Mouse (Mus musculus): ENCODE data around the gene Rgs3. TPM values are rescaled to one million over a fixed set of nuclear protein-coding genes. Genes with fewer than 3 reads are reported as not detected.

Gene Rgs3
- total and polyA plus RNA-seq, 3 experiments = not detected

DNA sequence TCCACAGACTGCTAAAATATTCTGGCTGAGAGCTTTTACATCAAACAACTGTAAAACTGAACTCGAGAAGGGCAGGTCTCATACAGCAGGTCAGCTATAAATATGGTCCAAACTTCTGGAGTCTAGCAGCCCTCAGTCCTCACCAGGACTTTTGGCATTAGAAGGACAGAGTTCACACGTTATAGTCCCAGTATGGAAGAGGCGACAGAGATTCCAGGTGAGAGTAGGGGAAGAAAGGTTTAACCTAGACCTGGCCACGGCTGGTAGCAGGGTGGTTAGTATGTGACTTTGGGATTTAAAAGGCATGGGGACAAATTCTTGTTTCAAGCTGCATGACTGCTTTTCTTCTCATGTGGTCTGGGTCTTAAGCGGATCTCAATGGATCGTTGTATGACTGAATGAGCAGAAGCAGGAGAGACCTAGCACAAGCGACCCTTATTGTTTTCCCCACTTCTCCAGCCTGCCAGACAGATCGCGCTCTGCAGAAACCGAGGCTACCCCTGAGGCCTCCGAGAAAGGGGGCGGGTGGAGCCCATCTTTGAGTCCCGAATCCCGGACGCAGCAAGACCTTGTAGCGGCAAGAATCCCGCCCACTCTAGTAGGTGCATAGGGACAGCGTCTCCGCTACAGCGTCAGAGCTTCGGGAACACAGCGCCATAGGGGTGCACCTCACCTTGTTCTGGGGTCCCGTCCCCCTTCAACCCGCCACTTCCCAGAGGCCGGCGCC lies 40.4 kb upstream of the Rgs3 start:
- H3K4me3 ChIP-seq (ENCODE audit: control insufficient read depth in 1 of 2, insufficient read depth in 1 of 2, low read depth in 2 of 2, low read length in 2 of 2) = peak overlapping the region; percentile 74 to 83
- H3K4me1 ChIP-seq (ENCODE audit: control insufficient read depth in 1 of 2, insufficient read depth in 2 of 2, low read length in 2 of 2) = peaks cover 51 to 61% of the 10 kb centered on the region in 2 experiments
- peaks cover 0 to 65% of the 10 kb centered on the region in 2 experiments; a peak in 2 of 4 replicates for H3K36me3 ChIP-seq (ENCODE audit: control insufficient read depth in 1 of 2, insufficient read depth in 2 of 2, low read length in 2 of 2)
- peak overlapping the region; percentile 92 for H3K9ac ChIP-seq (ENCODE audit: control insufficient read depth, low read depth, low read length, poor library complexity, severe bottlenecking)
- H3K79me2 ChIP-seq (ENCODE audit: control insufficient read depth, insufficient read depth, low read length, poor library complexity) = peaks cover 37% of the 10 kb centered on the region
- H3K27ac ChIP-seq (ENCODE audit: control insufficient read depth, low read depth, low read length) = peak overlapping the region; percentile 80
- DNase-seq (ENCODE audit: low read depth, low spot score) = peak; percentile 95
- no peaks in the 10 kb centered on the region for H3K27me3 ChIP-seq (ENCODE audit: control insufficient read depth in 1 of 2, insufficient read depth in 2 of 2, low read length in 2 of 2)
- H3K9me3 ChIP-seq (replicated peaks; ENCODE audit: insufficient read depth, low read length) = no peaks in the 10 kb centered on the region
- TF ChIP-seq BHLHE40 (IDR thresholded peaks at IDR 0.05; ENCODE audit: borderline replicate concordance, low read depth, low read length) (no peak), JUND (IDR thresholded peaks at IDR 0.05; ENCODE audit: low read depth, low read length) (no peak), POLR2AphosphoS5 (IDR thresholded peaks at IDR 0.05; ENCODE audit: borderline replicate concordance, low read depth, low read length) (peak; percentile 65; the same call in 1 of the 2 replicates)

DNA sequence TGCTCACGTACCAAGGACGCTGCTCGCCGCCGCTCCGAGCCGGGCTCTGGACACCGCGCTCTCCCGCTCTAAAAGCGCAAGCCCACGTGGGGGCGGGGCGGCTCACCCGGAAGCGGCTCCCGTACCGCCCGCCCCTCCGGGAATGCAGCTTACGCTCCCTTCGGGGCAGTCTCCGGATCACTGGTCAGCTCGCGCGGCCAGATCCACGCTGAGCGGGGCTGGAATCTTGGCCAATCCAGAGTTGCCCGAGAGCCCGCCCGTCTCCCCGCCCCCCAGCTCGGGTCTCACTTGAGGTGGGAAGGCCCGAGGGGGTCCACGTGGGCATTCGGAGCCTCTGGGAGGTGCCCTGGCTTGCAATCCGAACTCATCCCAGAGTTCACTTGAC lies 39.8 kb upstream of the Rgs3 start, which contains the start of gene Alad:
Alad (minus strand) TSS at position 70 of the 385 bp plus-strand sequence.
- peak; percentile 31; the same call in 1 of the 2 replicates for TF ChIP-seq POLR2AphosphoS5 (IDR thresholded peaks at IDR 0.05; ENCODE audit: borderline replicate concordance, low read depth, low read length)
- no peak for TF ChIP-seq BHLHE40 (IDR thresholded peaks at IDR 0.05; ENCODE audit: borderline replicate concordance, low read depth, low read length)
- Histone ChIP-seq H3K9me3 (replicated peaks; ENCODE audit: insufficient read depth, low read length) (no peaks in the 10 kb centered on the region), H3K36me3 (ENCODE audit: control insufficient read depth in 1 of 2, insufficient read depth in 2 of 2, low read length in 2 of 2) (peaks cover 0 to 65% of the 10 kb centered on the region in 2 experiments; a peak in 2 of 4 replicates), H3K4me3 (ENCODE audit: control insufficient read depth in 1 of 2, insufficient read depth in 1 of 2, low read depth in 2 of 2, low read length in 2 of 2) (peak within 1 kb of the TSS; percentile 74 to 83), H3K4me1 (ENCODE audit: control insufficient read depth in 1 of 2, insufficient read depth in 2 of 2, low read length in 2 of 2) (peaks cover 51 to 61% of the 10 kb centered on the region in 2 experiments), H3K27ac (ENCODE audit: control insufficient read depth, low read depth, low read length) (peak within 1 kb of the TSS; percentile 80), H3K9ac (ENCODE audit: control insufficient read depth, low read depth, low read length, poor library complexity, severe bottlenecking) (peak within 1 kb of the TSS; percentile 92), H3K27me3 (ENCODE audit: control insufficient read depth in 1 of 2, insufficient read depth in 2 of 2, low read length in 2 of 2) (no peaks in the 10 kb centered on the region), H3K79me2 (ENCODE audit: control insufficient read depth, insufficient read depth, low read length, poor library complexity) (peaks cover 43% of the 10 kb centered on the region)
- peak; percentile 97 for DNase-seq (ENCODE audit: low read depth, low spot score)

DNA sequence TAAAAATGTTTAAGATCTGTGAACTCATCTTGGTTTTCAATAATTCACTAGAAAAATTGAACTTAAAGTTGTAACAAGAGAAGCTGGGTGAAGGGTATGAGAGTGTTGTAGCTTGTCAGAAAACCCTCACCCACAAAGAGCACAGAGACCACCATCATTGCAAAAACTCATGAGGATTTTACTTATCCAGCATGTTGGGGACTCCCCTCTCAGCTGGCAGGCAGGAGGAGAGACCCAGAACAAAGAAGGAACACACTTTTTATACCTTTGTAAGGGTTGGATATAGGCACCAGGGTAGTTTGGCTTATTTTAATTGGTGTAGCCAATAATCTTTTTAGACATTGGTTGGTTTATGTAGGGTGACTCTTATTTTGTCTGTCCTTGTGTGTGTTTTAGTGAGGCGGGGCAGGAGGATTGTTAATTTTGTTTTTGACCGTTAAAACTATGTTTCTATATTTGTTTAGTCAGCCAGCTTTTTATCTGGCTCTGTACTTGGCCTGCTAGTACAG lies 38.7 kb upstream of the Rgs3 start:
- peaks cover 41 to 50% of the 10 kb centered on the region in 2 experiments for H3K4me1 ChIP-seq (ENCODE audit: control insufficient read depth in 1 of 2, insufficient read depth in 2 of 2, low read length in 2 of 2)
- H3K4me3 ChIP-seq (ENCODE audit: control insufficient read depth in 1 of 2, insufficient read depth in 1 of 2, low read depth in 2 of 2, low read length in 2 of 2) = peak overlapping the region; percentile 74 to 83
- TF ChIP-seq EP300 (IDR thresholded peaks at IDR 0.05; ENCODE audit: low read depth in 1 of 2, low read length in 2 of 2) (no peak), POLR2AphosphoS5 (IDR thresholded peaks at IDR 0.05; ENCODE audit: borderline replicate concordance, low read depth, low read length) (peak; percentile 96; the same call in 1 of the 2 replicates), BHLHE40 (IDR thresholded peaks at IDR 0.05; ENCODE audit: borderline replicate concordance, low read depth, low read length) (no peak), JUND (IDR thresholded peaks at IDR 0.05; ENCODE audit: low read depth, low read length) (no peak), HCFC1 (IDR thresholded peaks at IDR 0.05; ENCODE audit: low read depth, low read length) (no peak), ELF1 (IDR thresholded peaks at IDR 0.05; ENCODE audit: low read depth, low read length) (no peak)
- H3K9ac ChIP-seq (ENCODE audit: control insufficient read depth, low read depth, low read length, poor library complexity, severe bottlenecking) = peak overlapping the region; percentile 92
- H3K27ac ChIP-seq (ENCODE audit: control insufficient read depth, low read depth, low read length) = peak overlapping the region; percentile 80
- H3K27me3 ChIP-seq (ENCODE audit: control insufficient read depth in 1 of 2, insufficient read depth in 2 of 2, low read length in 2 of 2) = no peaks in the 10 kb centered on the region
- no peaks in the 10 kb centered on the region for H3K9me3 ChIP-seq (replicated peaks; ENCODE audit: insufficient read depth, low read length)
- peaks cover 0 to 56% of the 10 kb centered on the region in 2 experiments; a peak in 2 of 4 replicates for H3K36me3 ChIP-seq (ENCODE audit: control insufficient read depth in 1 of 2, insufficient read depth in 2 of 2, low read length in 2 of 2)
- peak; percentile 91 for DNase-seq (ENCODE audit: low read depth, low spot score)
- peaks cover 41% of the 10 kb centered on the region for H3K79me2 ChIP-seq (ENCODE audit: control insufficient read depth, insufficient read depth, low read length, poor library complexity)
